Mouse (Mus musculus) right cerebral cortex, postnatal 14 days (tissue): ENCODE data around the gene Clasp1.

Source experiments
- DNase-seq: peaks from one replicate; pipeline ENCODE4 v3.0.0; 2022

The Clasp1 gene

GRCm38 (mm10) chr1:118454817-118455216 lies 66.0 kb downstream of the Clasp1 start:
- DNase-seq, result no peak

- DNase-seq, result peak; percentile 22
These were observed 68.5 kb downstream of the Clasp1 start for GRCm38 (mm10) chr1:118457256-118457882.

GRCm38 (mm10) chr1:118457883-118458259 lies 69.0 kb downstream of the Clasp1 start:
- no peak for DNase-seq

GRCm38 (mm10) chr1:118458279-118458678 lies 69.4 kb downstream of the Clasp1 start:
- DNase-seq, result no peak

- peak; percentile 83 for DNase-seq
These were observed 70.4 kb downstream of the Clasp1 start for GRCm38 (mm10) chr1:118458963-118459920.

- DNase-seq, result no peak
These were observed 71.9 kb downstream of the Clasp1 start for GRCm38 (mm10) chr1:118460716-118461115.

- DNase-seq, result no peak
These were observed 77.2 kb downstream of the Clasp1 start for GRCm38 (mm10) chr1:118466041-118466440.

GRCm38 (mm10) chr1:118472386-118472785 lies 83.5 kb downstream of the Clasp1 start:
- no peak for DNase-seq

GRCm38 (mm10) chr1:118476919-118477318 lies 88.1 kb downstream of the Clasp1 start:
- no peak for DNase-seq

- no peak for DNase-seq
These were observed 90.4 kb downstream of the Clasp1 start for GRCm38 (mm10) chr1:118479246-118479645.

GRCm38 (mm10) chr1:118480484-118481364 lies 91.9 kb downstream of the Clasp1 start:
- DNase-seq, result no peak

- peak; percentile 55 for DNase-seq
These were observed 92.5 kb downstream of the Clasp1 start for GRCm38 (mm10) chr1:118481365-118481702.

- DNase-seq, result peak; percentile 16
These were observed 92.8 kb downstream of the Clasp1 start for GRCm38 (mm10) chr1:118481703-118482102.

GRCm38 (mm10) chr1:118482285-118483019 lies 93.6 kb downstream of the Clasp1 start:
- no peak for DNase-seq

- no peak for DNase-seq
These were observed 94.7 kb downstream of the Clasp1 start for GRCm38 (mm10) chr1:118483504-118484096.

GRCm38 (mm10) chr1:118485572-118485971 lies 96.7 kb downstream of the Clasp1 start:
- DNase-seq, result no peak

- no peak for DNase-seq
These were observed 97.2 kb downstream of the Clasp1 start for GRCm38 (mm10) chr1:118486021-118486420.

- DNase-seq, result no peak
These were observed 104.0 kb downstream of the Clasp1 start for GRCm38 (mm10) chr1:118492811-118493210.

GRCm38 (mm10) chr1:118494551-118494950 lies 105.7 kb downstream of the Clasp1 start:
- no peak for DNase-seq

- peak; percentile 83 for DNase-seq
These were observed 109.5 kb downstream of the Clasp1 start for GRCm38 (mm10) chr1:118498311-118498710.

- no peak for DNase-seq
These were observed 111.7 kb downstream of the Clasp1 start for GRCm38 (mm10) chr1:118500606-118501005.

GRCm38 (mm10) chr1:118501691-118502090 lies 112.8 kb downstream of the Clasp1 start:
- DNase-seq, result no peak
